Mouse (Mus musculus) embryonic facial prominence, embryonic 10.5 days (tissue): ENCODE measurements around the gene Gch1. TPM values are rescaled to one million over a fixed set of nuclear protein-coding genes. Genes with fewer than 3 reads are reported as not detected.

Experiments
- DNase-seq: peaks from one replicate; pipeline ENCODE4 v3.0.0-alpha.2; 2017; ENCODE audit warnings: low spot score
- H3K27ac ChIP-seq: fragments of 300-500 bp; sonication (generic); replicated peaks from 2 replicates; pipeline ENCODE4 v1.5.1; 2016; ENCODE audit warnings: mild to moderate bottlenecking
- H3K27me3 ChIP-seq: fragments of 300-500 bp; sonication (generic); replicated peaks from 2 replicates; pipeline ENCODE4 v1.6.1; 2016; ENCODE audit warnings: low read depth, mild to moderate bottlenecking; ENCODE audit not compliant: poor library complexity, severe bottlenecking
- H3K36me3 ChIP-seq: fragments of 300-500 bp; sonication (generic); replicated peaks from 2 replicates; pipeline ENCODE4 v1.6.1; 2016; ENCODE audit warnings: mild to moderate bottlenecking, moderate library complexity
- H3K4me1 ChIP-seq: fragments of 300-500 bp; sonication (generic); 2 replicates; pipeline ENCODE4 v1.6.1; 2016
- H3K4me3 ChIP-seq: fragments of 300-500 bp; sonication (generic); 2 replicates; pipeline ENCODE4 v1.5.1; 2016; ENCODE audit warnings: mild to moderate bottlenecking, moderate library complexity
- H3K9me3 ChIP-seq: fragments of 300-500 bp; sonication (generic); 2 replicates; pipeline ENCODE4 v1.6.1; 2016; ENCODE audit warnings: mild to moderate bottlenecking
- WGBS: fragments of 180-500 bp; shearing (Covaris S2); methylation state at CpG from one replicate; pipeline ENCODE4 v1.1.7; 2016; 5-methylcytosine and 5-hydroxymethylcytosine counted together
- polyA plus RNA-seq: library from polyadenylated mRNA; unstranded; fragments of >200 nt; fragmentation: Nextera tagmentation; extraction: Ambion mirVana; gene quantifications from 2 replicates; pipeline ENCODE4 v1.2.1, GENCODE M21; 2016

Gch1 gene
- polyA plus RNA-seq, result 0.57 and 1.1 TPM in 2 replicates

GRCm38 (mm10) chr14:47188848-47189634 is at the start of gene Gch1:
Gene Gch1 (minus strand): TSS chr14:47189413.
- Histone ChIP-seq H3K4me1 (peaks cover 11% of the 10 kb centered on the region), H3K27me3 (peaks cover 36% of the 10 kb centered on the region), H3K4me3 (peak within 1 kb of the TSS; percentile 90), H3K27ac (0 out of 2 replicates have a peak within 1 kb of the TSS, but pooled peaks have one; percentile 1), H3K9me3 (no peaks in the 10 kb centered on the region), H3K36me3 (no peaks in the 10 kb centered on the region)
- DNase-seq, result peak; percentile 82
- under 1% methylated on average over 68 of the region's 68 CpGs for WGBS

GRCm38 (mm10) chr14:47237286-47237685 is 48.1 kb upstream of the Gch1 start:
- no peaks in the 10 kb centered on the region for H3K27me3 ChIP-seq
- peaks cover 27% of the 10 kb centered on the region for H3K36me3 ChIP-seq
- WGBS, result 86% methylated on average over 4 of the region's 4 CpGs
- H3K27ac ChIP-seq, result no peak overlapping the region
- no peak overlapping the region for H3K4me3 ChIP-seq
- no peaks in the 10 kb centered on the region for H3K4me1 ChIP-seq
- no peak for DNase-seq
- H3K9me3 ChIP-seq, result no peaks in the 10 kb centered on the region; the same call in 1 of the 2 replicates

GRCm38 (mm10) chr14:47236491-47236890 is 47.3 kb upstream of the Gch1 start:
- DNase-seq, result no peak
- WGBS, result 92% methylated on average over 7 of the region's 7 CpGs
- no peak overlapping the region for H3K27ac ChIP-seq
- H3K4me1 ChIP-seq, result no peaks in the 10 kb centered on the region
- H3K9me3 ChIP-seq, result no peaks in the 10 kb centered on the region; the same call in 1 of the 2 replicates
- H3K36me3 ChIP-seq, result peaks cover 20% of the 10 kb centered on the region
- H3K4me3 ChIP-seq, result no peak overlapping the region
- H3K27me3 ChIP-seq, result no peaks in the 10 kb centered on the region

GRCm38 (mm10) chr14:47234526-47235250 is 45.5 kb upstream of the Gch1 start:
- Histone ChIP-seq H3K4me1 (no peaks in the 10 kb centered on the region), H3K27ac (no peak overlapping the region), H3K27me3 (no peaks in the 10 kb centered on the region), H3K4me3 (no peak overlapping the region), H3K36me3 (peaks cover 4% of the 10 kb centered on the region), H3K9me3 (no peaks in the 10 kb centered on the region; the same call in 1 of the 2 replicates)
- WGBS, result 76% methylated on average over 5 of the region's 5 CpGs
- DNase-seq, result no peak

GRCm38 (mm10) chr14:47234032-47234431 is 44.8 kb upstream of the Gch1 start:
- H3K27me3 ChIP-seq, result no peaks in the 10 kb centered on the region
- WGBS, result 88% methylated on average over 3 of the region's 3 CpGs
- no peak overlapping the region for H3K4me3 ChIP-seq
- H3K27ac ChIP-seq, result no peak overlapping the region
- DNase-seq, result no peak
- no peaks in the 10 kb centered on the region for H3K4me1 ChIP-seq
- no peaks in the 10 kb centered on the region; the same call in 1 of the 2 replicates for H3K9me3 ChIP-seq
- no peaks in the 10 kb centered on the region for H3K36me3 ChIP-seq

- 72% methylated on average over 2 of the region's 2 CpGs for WGBS
- H3K9me3 ChIP-seq, result no peaks in the 10 kb centered on the region; the same call in 1 of the 2 replicates
- H3K27ac ChIP-seq, result no peak overlapping the region
- no peaks in the 10 kb centered on the region for H3K27me3 ChIP-seq
- no peaks in the 10 kb centered on the region for H3K4me1 ChIP-seq
- DNase-seq, result no peak
- no peaks in the 10 kb centered on the region for H3K36me3 ChIP-seq
- H3K4me3 ChIP-seq, result no peak overlapping the region
Observed at GRCm38 (mm10) chr14:47233602-47234001, 44.4 kb upstream of the Gch1 start.

GRCm38 (mm10) chr14:47229796-47230376 is 40.7 kb upstream of the Gch1 start:
- Histone ChIP-seq H3K27ac (no peak overlapping the region), H3K9me3 (0 out of 2 replicates have a peak, but pooled peaks cover 4% of the 10 kb centered on the region), H3K4me1 (no peaks in the 10 kb centered on the region), H3K27me3 (no peaks in the 10 kb centered on the region), H3K36me3 (no peaks in the 10 kb centered on the region), H3K4me3 (no peak overlapping the region)
- WGBS, result 84% methylated on average over 11 of the region's 11 CpGs
- DNase-seq, result no peak

GRCm38 (mm10) chr14:47225931-47226330 is 36.7 kb upstream of the Gch1 start:
- DNase-seq, result no peak
- H3K27me3 ChIP-seq, result no peaks in the 10 kb centered on the region
- no peak overlapping the region for H3K27ac ChIP-seq
- H3K4me1 ChIP-seq, result no peaks in the 10 kb centered on the region
- WGBS, result 89% methylated on average over 8 of the region's 8 CpGs
- no peak overlapping the region for H3K4me3 ChIP-seq
- 0 out of 2 replicates have a peak, but pooled peaks cover 6% of the 10 kb centered on the region for H3K9me3 ChIP-seq
- no peaks in the 10 kb centered on the region for H3K36me3 ChIP-seq

- Histone ChIP-seq H3K27ac (no peak overlapping the region), H3K36me3 (no peaks in the 10 kb centered on the region), H3K9me3 (0 out of 2 replicates have a peak, but pooled peaks cover 6% of the 10 kb centered on the region), H3K27me3 (no peaks in the 10 kb centered on the region), H3K4me1 (no peaks in the 10 kb centered on the region), H3K4me3 (no peak overlapping the region)
- no peak for DNase-seq
- WGBS, result 82% methylated on average over 10 of the region's 10 CpGs
Observed at GRCm38 (mm10) chr14:47224476-47225325, 35.5 kb upstream of the Gch1 start.

GRCm38 (mm10) chr14:47222631-47223450 is 33.6 kb upstream of the Gch1 start:
- Histone ChIP-seq H3K4me3 (no peak overlapping the region), H3K27ac (no peak overlapping the region), H3K27me3 (no peaks in the 10 kb centered on the region), H3K9me3 (0 out of 2 replicates have a peak, but pooled peaks cover 6% of the 10 kb centered on the region), H3K36me3 (no peaks in the 10 kb centered on the region), H3K4me1 (no peaks in the 10 kb centered on the region)
- 80% methylated on average over 11 of the region's 11 CpGs for WGBS
- DNase-seq, result no peak

GRCm38 (mm10) chr14:47221567-47221966 is 32.4 kb upstream of the Gch1 start:
- H3K27ac ChIP-seq, result no peak overlapping the region
- H3K4me1 ChIP-seq, result no peaks in the 10 kb centered on the region
- no peak overlapping the region for H3K4me3 ChIP-seq
- no peak for DNase-seq
- 85% methylated on average over 11 of the region's 11 CpGs for WGBS
- 0 out of 2 replicates have a peak, but pooled peaks cover 6% of the 10 kb centered on the region for H3K9me3 ChIP-seq
- no peaks in the 10 kb centered on the region for H3K27me3 ChIP-seq
- H3K36me3 ChIP-seq, result no peaks in the 10 kb centered on the region
